Mouse (Mus musculus) B cell, adult 2 months (primary cell): Measurements from ENCODE around the gene Afg3l1.
"Not testable (repeated sequence)": the region's sequence is repeated elsewhere in the genome, so short reads cannot be mapped to it uniquely, and the experiment has no call there.

Source experiments
- DNase-seq, 2 experiments: peaks; one replicate each; pipeline ENCODE4 v3.0.0; 2022

Afg3l1 gene

GRCm38 (mm10) chr8:123518667-123519066 lies 41.0 kb downstream of the Afg3l1 start, which contains the start of gene Gas8:
Gas8 (plus strand) TSS chr8:123518834.
- peak; percentile 76 to 80 for DNase-seq

- DNase-seq, result not testable (repeated sequence)
These were observed 42.3 kb downstream of the Afg3l1 start for GRCm38 (mm10) chr8:123520048-123520447.

- no peak for DNase-seq
These were observed 50.2 kb downstream of the Afg3l1 start for GRCm38 (mm10) chr8:123527720-123528489.

- DNase-seq, result no peak
These were observed 58.7 kb downstream of the Afg3l1 start for GRCm38 (mm10) chr8:123536242-123536989.

GRCm38 (mm10) chr8:123536990-123537380 lies 59.3 kb downstream of the Afg3l1 start:
- DNase-seq, result no peak

GRCm38 (mm10) chr8:123537641-123538040 lies 59.9 kb downstream of the Afg3l1 start:
- peak; percentile 62 to 63 for DNase-seq
